Mouse (Mus musculus) CD4-positive, CD25-positive, alpha-beta regulatory T cell, adult 4 months (primary cell): ENCODE measurements around the gene Prm1. TPM values are rescaled to one million over a fixed set of nuclear protein-coding genes. Genes with fewer than 3 reads are reported as not detected.
A peak's percentile ranks its signal among the peaks of the same experiment; 100 is the strongest.

Experiments used
- ATAC-seq: one replicate; pipeline ENCODE4 v1.8.0; 2017
- polyA plus RNA-seq, 2 experiments: library from polyadenylated mRNA; unstranded; fragments of 100-300 nt; shearing (Covaris generic); gene quantifications; one replicate each; pipeline ENCODE4 v1.2.1; 2017

Gene Prm1
- polyA plus RNA-seq, 2 experiments from 2014 or later, result 0.75 TPM; not detected in 1

- no peak for ATAC-seq
These were observed 23.1 kb downstream of the Prm1 start for GRCm38 (mm10) chr16:10782377-10783151.

GRCm38 (mm10) chr16:10781862-10782371 is 23.7 kb downstream of the Prm1 start:
- peak; percentile 4 for ATAC-seq

- no peak for ATAC-seq
These were observed 25.0 kb downstream of the Prm1 start for GRCm38 (mm10) chr16:10780631-10781120.

GRCm38 (mm10) chr16:10777579-10778160 is 28.0 kb downstream of the Prm1 start:
- no peak for ATAC-seq

GRCm38 (mm10) chr16:10776322-10776721 is 29.3 kb downstream of the Prm1 start:
- ATAC-seq, result no peak

GRCm38 (mm10) chr16:10774726-10775125 is 30.9 kb downstream of the Prm1 start:
- ATAC-seq, result peak; percentile 10

- ATAC-seq, result no peak
These were observed 32.1 kb downstream of the Prm1 start for GRCm38 (mm10) chr16:10773543-10773942.

- ATAC-seq, result peak; percentile 86
These were observed 33.7 kb downstream of the Prm1 start for GRCm38 (mm10) chr16:10771769-10772510.

- ATAC-seq, result no peak
These were observed 34.9 kb downstream of the Prm1 start for GRCm38 (mm10) chr16:10770531-10771325.

- peak; percentile 73 for ATAC-seq
These were observed 36.0 kb downstream of the Prm1 start for GRCm38 (mm10) chr16:10769661-10770060.

GRCm38 (mm10) chr16:10768821-10769220 is 36.8 kb downstream of the Prm1 start:
- no peak for ATAC-seq

- peak; percentile 27 for ATAC-seq
These were observed 38.5 kb downstream of the Prm1 start for GRCm38 (mm10) chr16:10767158-10767557.

- ATAC-seq, result no peak
These were observed 41.3 kb downstream of the Prm1 start for GRCm38 (mm10) chr16:10764323-10764722.

- ATAC-seq, result no peak
These were observed 41.9 kb downstream of the Prm1 start for GRCm38 (mm10) chr16:10763540-10764264.

GRCm38 (mm10) chr16:10762569-10763180 is 43.0 kb downstream of the Prm1 start:
- ATAC-seq, result no peak

- no peak for ATAC-seq
These were observed 44.5 kb downstream of the Prm1 start for GRCm38 (mm10) chr16:10761182-10761581.

GRCm38 (mm10) chr16:10756168-10756567 is 49.5 kb downstream of the Prm1 start:
- no peak for ATAC-seq

GRCm38 (mm10) chr16:10754521-10755296 is 50.9 kb downstream of the Prm1 start:
- ATAC-seq, result peak; percentile 41

GRCm38 (mm10) chr16:10749824-10750223 is 55.8 kb downstream of the Prm1 start:
- no peak for ATAC-seq

GRCm38 (mm10) chr16:10749226-10749625 is 56.4 kb downstream of the Prm1 start:
- no peak for ATAC-seq
